Mouse (Mus musculus): Measurements from ENCODE around the gene Prss56.
A peak's percentile ranks its signal among the peaks of the same experiment; 100 is the strongest.

The Prss56 gene

DNA sequence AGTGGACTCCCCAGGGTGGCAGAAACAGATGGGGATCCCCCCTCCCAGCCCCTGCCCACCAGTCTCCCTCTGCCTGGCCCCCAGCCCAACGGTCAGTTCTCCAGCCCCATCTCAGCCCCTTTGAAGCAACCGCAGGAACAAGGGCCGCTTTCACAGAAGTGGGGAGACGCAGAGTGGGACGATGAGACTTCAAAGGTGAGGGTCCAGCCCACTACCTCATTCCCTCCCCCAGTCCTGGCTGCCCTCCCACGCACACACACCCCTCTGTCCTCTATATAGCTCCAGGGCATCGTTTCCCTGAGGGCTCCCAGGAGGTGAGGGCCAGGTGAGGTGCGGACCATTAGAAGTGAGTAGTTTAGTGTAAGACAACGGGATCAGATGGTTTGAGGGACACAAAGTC lies at the start of gene Prss56:
Gene Prss56 (plus strand): TSS at position 301 of the 400 bp plus-strand sequence.
- DNase-seq, result no peak

DNA sequence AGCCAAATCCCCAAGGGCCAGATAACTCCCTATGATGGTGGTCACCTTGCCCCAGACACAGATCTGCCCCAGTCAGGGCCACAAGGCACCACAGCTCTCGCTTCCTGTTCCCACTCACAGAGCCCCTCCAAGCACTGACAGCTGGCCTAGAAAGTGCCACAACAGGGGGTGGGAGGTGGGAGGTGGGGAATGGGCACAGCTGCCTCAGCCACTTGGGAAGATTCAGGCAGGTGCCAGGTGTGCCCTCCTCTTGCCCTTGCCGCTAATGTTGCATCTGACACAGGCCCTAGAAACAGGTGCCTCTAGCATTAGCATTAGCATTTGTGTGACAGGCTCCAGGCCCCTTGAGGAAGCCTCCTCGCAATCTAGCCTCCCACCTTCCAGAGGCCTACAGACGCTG lies 41.6 kb upstream of the Prss56 start:
- DNase-seq, result no peak

DNA sequence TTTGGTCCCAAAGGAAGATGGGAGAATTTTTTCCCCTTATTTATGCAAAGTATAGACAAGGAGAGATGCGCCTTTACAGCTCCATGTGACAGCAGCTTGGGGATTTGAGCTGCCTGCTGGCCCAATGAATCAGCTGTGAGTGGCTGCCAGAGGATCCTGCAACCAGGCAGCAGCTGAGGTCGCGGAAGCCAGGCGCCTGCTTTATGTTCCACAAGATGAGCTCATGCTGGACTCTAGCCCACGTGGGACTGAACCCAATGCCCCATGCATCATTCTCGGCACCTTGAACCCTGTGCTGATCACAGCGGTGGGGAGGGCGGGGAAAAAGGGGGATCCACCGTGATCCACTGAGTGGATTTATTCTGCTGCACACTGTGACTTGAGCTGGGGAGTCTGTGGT lies 40.7 kb upstream of the Prss56 start:
- no peak for DNase-seq

DNA sequence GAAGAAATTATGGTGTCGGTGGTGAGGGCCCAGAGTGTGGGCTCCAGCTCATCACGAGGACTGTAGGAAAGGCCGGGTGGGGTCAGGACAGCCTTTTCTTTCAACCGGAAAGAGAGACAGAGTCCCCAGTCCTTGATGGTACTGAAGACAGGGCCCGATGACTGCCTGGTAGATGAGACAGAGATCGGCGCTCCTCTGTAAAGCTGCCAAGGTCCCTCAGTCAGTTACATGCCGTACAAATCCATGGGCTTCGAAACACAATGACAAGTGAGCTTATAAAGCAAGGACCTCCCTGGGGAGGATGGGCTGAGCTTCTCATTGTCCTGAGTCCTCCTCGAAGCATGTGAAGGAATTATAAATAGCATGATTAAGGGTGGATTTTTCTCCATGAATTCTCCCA lies 40.0 kb upstream of the Prss56 start:
- DNase-seq, result no peak

DNA sequence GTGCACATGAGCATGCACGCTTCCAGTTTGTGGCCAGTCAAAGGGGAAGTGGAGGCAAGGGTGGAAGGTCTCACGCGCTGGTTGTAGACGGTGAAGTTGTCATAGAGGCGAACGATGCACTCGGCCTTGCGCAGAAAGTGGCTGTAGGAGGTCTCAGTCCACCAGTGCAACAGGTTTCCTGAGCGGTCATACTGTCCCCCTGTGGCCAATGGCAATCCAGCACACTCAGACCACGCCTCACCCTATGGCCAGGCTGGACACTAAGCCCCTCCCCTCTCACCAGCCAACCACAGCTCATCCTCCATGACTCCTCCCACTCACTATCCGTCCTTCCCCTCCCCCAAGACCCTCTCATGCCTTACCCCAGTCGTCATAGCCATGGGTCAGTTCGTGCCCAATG lies 33.7 kb upstream of the Prss56 start:
- DNase-seq, result no peak

DNA sequence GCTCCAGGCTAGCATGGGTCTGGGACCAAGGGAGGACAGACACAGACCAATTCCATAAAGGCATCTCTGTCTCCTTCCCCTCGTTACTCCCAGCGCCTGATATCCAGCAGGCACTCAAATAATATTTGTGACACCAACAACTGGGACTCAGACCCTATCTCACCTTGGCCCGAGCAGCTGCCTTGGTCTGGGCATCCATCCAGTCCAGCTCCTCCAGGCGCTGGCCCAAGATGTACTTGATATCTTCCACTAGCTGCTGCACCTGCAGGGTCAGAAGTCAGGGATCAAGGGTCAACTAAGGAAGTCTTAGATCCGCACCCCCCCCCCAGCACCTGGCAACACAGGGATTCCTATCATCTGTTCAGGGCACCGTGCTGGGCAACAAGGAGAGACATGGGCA lies 31.8 kb upstream of the Prss56 start:
- no peak for DNase-seq

DNA sequence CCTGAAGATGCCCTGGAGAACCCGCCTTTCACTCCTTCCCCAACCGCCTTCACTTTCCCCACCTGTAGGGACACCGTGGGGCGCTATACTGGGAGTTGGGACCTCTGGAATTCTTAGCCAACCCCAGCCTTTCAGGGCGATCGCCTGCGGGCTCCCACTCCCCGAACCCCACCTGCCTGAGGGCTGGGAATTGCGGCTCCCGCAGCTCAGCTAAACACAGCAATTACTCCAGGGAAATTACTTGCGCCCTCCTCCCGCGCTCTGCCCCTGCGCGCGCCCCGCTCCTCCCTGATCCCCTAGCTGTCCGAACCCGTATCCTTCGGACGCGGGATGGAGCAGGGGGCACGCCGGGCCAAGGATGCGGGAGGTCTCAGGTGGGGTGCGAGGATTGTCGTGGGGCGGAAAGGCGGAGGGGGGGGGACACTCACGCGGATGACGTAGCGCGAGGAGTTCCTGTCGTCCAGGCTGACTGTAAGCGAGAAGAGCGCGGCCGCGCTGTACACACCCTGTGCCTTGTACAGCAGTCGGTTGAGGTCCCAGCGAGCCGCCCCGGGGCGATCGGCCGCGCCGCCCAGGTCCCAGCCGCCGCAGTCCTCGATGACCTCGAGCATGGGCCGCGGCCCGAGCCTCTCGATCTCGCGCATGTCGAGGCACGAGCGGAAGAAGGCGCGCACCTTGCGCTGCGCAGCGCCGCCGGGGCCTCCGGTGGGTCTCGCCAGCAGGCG lies 29.2 kb upstream of the Prss56 start:
- no peak for DNase-seq

DNA sequence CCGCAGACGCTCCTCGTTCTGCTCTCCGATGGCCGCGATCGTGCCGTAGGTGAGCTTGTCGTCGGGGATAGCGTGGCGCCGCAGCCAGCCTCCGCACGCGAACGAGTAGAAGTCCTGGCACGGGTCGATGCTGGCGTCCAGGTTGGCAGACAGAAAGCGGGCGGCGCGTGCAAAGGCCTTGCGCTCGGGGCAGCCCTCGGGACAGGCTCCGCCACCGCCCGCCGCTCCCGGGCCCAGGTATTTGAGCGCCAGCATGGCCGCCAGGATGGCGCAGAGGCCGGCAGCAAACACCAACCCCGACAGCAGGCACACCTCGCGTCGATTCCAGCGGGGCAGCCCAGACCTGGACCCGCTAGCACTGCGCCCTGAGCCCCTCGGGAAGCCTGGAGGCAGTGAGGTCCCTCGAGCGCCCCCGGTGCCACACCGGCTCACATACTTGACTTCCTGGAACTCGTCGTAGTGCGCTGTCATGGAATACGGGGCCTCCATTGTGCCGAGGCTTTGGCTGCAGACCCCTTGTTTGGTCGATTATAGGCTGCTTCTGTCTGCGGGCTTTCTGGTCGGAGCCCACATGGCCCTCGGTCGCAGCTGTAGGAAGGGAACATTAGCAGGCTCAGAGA lies 28.5 kb upstream of the Prss56 start:
- no peak for DNase-seq

DNA sequence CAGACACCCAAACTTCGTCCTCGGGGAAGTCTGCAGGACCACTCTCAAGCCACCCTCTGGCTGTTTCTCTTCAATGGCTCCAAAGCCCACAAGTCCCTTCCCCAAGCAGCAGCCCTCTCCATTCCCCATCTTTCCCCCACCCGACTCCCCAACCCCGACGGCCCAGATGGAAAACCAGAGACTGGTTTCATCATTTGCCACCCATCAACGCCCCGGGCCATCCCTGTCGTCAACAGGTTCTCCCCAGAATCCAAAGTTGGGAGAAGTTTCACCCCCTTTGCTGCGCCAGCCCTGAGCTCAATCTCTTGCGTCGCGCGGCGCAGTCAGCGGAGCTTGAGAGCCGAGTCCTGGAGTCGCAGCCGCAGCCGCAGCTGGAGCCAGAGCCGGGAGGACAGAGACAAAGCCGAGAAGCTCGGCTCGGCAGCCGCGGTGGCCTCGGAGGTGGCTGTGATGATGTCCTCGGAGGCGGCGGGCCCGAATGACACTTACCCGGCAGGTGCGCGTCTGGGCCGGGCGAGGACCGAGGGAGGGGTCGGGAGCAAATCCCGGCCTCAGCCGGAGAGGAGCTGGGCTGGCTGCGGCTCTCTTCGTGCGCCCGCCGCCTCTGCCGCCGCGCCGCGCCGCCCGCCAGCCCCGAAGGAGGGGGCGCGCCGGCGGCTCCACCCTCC lies 27.4 kb upstream of the Prss56 start:
- DNase-seq, result no peak

DNA sequence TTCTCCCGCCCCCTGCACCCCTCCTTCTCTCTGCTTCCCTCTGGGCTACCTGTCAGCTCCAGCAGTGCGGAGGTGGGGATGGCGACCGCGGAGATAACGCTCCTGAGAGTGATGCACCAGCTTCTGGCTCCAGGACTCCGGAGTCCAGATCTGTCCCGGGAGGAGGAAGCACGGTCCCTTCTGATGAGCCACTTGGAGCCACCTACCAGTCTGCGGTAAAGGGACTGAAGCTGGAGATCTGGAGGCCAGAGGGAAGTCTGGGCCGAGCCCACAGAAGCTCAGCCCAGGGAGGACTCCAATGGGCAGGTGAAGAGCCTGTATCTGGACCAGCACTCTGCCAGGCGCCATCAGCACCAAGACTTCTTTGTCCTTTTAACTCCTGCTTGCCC lies 26.9 kb upstream of the Prss56 start, which contains the start of gene Ecel1:
Gene Ecel1 (minus strand): TSS at position 323 of the 389 bp plus-strand sequence.
- no peak for DNase-seq

DNA sequence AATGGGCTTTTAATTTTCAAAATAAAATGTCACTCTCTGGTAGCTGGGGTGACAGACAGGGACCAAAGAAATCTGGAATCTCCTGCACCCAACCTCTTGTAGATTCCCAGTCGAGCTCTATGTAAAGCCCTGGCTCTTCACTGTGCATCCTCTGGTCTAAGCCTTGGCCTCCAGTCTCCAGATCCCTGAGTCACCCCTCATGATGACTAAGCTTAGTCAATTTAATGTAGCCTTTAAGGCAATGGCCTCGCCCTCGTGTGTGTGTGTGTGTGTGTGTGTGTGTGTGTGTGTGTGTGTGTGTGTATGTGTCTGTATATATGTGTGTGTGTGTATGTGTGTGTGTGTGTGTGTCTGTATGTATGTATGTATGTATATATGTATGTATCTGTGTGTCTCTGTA lies 23.7 kb upstream of the Prss56 start:
- no peak for DNase-seq

DNA sequence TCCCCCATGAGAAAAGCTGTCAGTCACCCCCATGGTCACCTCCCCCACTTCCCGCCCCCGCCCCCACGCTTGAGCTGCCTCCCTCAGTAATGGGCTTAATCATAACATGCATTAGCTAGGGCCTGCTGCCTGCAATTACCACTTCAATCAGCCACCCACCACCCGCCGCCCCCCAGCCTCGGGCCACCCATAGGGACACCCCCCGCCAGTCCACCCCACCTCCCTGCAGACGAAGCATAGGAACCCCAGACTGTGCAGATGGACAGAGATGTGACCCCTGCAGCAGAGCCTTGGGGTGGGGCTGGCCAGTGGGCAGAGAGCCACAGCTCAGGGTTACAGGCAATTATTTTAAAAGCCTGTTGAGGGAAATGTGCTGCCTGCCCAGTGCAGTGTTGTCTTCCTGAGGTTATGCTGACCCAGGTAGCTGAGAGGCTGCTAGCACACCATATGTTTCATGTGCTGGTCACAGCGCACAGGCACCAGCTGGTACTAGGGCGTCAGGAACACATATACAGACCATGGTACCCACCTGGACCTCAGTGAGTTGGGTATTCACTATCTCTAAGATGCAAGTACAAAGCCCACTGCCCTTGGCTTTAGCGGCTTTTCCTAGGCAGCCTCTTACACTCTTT lies 18.8 kb upstream of the Prss56 start:
- no peak for DNase-seq

DNA sequence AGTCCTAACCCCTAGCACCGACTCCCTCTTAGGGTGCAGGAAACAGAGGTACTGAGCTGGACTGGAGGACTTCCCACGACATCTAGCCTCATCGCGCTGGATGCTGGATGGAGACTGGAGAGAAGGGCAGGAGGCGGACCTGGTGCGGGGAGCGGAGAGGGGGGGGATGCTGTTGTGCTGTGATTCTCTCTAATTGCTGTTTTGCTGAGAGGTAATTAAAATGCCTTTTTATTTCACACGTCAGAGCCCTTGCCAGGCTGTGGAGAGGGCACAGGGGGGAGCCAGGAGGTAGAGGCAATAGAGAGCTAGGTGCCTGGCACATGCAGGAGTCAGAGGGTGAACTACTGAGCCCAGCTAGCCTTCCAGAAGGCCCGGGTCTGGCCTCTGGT lies 18.3 kb upstream of the Prss56 start:
- no peak for DNase-seq

DNA sequence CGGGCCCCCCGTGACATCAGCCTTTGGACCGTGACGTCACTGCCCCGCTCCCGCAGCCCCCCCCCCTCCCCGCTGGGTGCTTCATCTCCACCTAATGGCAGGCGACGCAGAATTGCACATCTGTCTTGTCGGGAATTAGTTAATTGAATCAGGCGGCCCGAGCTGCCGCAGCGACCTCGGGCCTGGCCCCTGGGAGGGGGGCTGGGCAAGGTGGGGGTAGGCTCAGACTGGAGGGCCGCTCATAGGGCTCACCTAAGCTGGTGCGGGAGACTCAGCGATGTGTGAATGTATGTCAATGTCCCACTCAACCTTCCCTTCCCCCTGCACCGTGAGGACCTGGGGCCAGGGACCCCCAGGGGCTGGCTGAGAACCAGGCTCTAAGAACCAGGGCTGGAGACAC lies 12.7 kb upstream of the Prss56 start:
- no peak for DNase-seq

DNA sequence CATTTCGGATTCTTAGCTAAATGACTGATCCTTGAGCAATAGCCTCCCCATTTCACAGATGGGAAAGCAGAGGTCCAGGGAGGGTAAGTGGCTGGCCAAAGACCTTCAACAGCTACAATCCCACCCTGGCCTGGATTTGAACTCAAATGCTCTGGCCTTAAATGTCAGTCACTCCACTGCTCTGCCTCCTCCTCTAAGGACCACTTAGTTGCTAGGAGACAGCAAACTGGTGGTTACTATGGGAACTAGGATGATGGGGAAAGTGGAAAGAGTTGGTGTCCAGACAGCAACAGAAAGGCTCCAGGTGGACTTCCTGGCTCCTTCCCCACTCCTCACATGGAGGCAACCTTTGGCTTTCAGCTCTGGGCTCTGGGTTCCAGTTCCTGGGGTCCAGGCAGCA lies 11.8 kb upstream of the Prss56 start:
- DNase-seq, result no peak

DNA sequence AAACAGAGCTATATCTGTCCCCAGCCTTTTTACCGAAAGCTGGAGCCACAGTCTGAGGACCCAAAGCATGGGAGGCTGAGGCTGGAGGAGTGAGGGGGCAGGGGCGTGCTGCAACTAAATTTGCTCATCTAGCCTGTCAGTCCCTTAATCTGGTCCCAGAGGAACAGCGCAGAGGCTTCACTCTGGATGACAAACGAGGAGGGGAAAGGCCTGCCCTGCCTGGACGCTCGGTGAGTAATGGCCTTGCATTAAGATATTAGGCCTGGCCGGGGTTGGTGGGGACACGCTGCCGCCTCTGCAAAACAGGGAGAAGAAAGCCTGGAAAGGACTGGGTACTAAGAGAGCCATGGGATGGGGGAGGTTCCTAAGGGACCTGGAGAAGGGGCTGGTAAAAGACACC lies 10.8 kb upstream of the Prss56 start:
- DNase-seq, result no peak

DNA sequence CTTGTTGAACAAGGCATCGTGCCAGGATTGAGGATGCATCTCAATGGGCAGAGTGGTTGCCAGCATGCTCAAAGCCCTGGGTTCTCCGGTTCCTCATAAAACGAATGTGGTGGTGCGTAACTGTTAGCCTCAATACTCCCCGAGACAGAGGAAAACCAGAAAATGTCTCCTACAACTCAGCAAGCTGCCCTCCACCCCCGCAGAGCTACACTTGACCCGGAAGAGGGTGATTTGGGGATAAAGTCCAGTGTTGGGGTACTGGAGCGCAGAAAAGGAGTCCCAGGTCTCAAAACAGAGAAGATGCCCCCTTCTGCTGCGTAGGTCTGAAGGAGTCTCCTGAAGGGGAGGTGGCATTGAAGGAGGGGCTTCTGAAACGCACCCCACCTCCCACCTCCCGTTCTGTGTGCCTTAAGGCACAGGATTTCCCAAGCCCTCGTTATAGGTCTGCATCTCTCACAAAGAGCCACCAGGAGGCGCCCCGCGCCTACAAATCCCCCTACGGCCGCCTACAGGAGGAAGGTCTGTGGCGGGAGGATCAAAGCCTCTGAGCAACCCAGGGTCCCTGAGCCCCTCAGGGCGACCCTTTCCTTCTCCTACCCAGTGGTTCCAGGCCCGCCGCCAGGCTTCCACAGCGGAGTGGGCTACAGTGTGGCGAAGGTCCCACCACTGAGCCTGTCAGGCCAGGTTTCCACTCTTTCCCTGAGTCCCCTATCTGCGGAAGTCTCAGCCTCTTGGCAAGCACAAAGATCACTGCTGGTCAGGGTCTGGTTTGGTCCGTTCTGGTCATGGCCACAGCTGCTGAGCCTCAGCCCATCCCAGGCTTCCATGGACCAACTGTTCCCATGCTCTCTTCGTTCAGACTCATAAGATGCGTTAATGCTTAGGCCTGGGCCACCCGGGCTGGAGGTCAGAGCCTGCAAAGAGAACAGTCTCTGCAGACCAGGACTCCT lies 8.8 kb upstream of the Prss56 start:
- DNase-seq, result peak; percentile 94

DNA sequence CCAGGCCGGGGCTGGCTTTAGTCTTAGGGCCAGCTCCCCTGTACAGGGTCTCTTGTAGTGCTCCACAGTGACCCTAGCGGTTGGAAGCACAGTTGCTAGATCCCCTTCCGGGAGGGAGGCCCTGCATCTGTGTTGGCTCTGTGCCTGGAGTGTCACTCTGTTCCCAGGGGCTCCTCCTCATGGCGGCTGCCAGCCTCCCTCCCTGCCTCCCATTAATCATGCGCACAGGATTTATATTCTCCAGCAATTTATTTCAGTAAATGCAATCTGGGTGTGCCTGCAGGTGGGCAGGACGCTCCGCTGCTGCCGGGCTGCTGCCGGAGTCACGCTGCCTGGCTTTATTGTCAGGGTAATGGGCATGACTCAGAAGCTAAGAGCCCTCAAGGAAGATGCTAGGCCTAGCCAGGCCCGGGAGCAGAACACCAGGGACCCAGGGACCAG lies 7.2 kb upstream of the Prss56 start:
- DNase-seq, result peak; percentile 96

DNA sequence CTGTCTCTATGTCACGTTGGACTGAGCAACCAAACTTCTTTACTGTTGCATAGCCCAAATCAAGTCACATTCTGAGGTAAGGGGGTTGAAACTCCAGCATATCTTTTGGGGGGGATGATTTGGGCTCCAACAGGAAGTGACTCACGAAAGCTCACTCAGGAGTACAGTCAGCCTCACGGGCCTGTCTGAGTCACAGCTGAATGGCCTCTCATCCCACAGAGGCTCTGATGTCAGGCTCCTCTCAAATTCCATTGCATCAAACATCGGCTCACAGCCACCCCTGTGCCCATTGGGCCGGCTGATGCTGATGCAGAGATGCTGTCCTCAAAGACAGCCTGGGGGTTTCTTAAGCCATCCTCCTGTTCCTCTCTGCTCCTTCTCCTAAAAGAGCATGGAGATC lies 2.2 kb upstream of the Prss56 start:
- no peak for DNase-seq

DNA sequence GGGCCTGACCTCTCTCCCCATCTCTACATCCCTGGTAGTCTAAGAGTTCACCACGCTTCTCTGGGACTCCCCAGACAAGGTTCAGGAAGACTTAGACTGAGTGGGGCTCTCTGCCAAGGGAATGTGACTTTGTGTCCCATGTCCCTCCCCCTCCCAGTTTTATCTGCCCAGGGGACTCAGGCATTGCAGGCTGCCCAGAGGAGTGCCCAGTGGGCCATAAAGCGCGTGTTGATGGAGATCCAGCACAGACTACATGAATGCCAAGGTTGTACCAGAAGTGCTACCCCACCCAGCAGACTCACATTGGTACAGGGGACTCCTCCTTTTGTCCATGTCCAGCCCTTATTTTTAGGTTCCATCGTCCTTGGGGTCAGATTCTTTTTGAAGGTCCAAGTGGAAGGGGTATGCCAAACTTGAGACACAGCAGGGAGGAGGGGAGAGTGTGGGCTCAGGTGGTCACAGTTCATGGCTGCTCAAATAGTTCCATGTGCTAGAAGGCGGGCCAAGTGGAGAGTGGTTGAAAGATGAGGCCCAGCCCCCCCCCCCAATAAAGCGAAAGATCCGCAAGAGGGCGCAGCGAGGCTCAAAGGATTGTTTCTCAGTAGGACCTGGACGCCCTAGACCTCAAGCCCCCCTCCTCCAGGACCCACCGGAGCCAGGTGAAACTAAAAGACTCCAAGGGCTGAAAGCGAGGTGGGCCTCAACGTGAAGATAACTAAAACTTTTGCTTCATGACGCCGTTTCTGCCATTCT lies 1.1 kb downstream of the Prss56 start:
- no peak for DNase-seq

DNA sequence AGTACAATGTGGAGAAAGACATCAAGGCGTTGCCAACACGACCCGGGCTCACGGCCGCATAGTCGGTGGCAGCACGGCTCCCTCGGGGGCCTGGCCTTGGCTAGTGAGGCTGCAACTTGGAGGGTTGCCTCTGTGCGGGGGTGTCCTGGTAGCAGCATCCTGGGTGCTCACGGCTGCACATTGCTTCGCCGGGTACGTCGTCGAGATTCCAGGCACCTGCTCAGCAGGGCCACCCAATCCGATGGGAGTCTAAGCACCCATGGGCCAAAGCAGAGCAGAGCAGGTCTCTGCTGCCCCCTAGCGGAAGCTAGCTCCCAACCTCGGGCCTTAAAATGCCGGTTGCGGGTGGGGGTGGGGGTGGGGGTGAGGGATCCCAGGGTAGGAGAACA lies 1.6 kb downstream of the Prss56 start:
- DNase-seq, result peak; percentile 94

DNA sequence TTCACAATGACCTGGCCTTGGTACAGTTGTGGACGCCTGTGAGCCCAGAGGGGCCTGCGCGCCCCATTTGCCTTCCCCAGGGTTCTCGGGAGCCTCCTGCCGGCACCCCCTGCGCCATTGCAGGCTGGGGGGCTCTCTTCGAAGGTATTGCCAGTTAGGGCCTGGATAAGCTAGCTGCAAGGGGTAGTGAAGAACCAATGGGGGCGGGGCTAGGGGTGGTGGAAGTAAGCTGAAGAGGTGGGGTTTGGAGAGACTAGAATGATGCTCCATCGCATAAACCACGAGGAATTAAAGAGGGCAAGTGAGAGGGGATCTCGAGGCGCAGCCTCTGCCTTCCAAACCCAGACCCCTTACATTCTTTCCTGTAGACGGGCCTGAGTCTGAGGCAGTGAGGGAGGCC lies 2.4 kb downstream of the Prss56 start:
- DNase-seq, result no peak

All from heart, adult 11 months (tissue).